Mouse (Mus musculus): ENCODE measurements around the gene Pax7. TPM values are rescaled to one million over a fixed set of nuclear protein-coding genes. Genes with fewer than 3 reads are reported as not detected.

The Pax7 gene
- polyA plus RNA-seq, 1 experiment from 2014 or later: 0.03 TPM

GRCm38 (mm10) chr4:139830581-139831387 is 2.5 kb downstream of the Pax7 start:
- H3K27ac ChIP-seq (replicated peaks): no peak overlapping the region
- H3K4me2 ChIP-seq: no peak overlapping the region
- H3K4me3 ChIP-seq (replicated peaks): no peak overlapping the region
- under 1% methylated on average over 24 of the region's 24 CpGs for WGBS (ENCODE audit: insufficient replicate concordance)
- H3K36me3 ChIP-seq (replicated peaks): no peaks in the 10 kb centered on the region
- H3K9me3 ChIP-seq (replicated peaks): no peaks in the 10 kb centered on the region
- H3K9ac ChIP-seq: no peak overlapping the region
- H3K4me1 ChIP-seq (replicated peaks): no peaks in the 10 kb centered on the region
- peaks cover 100% of the 10 kb centered on the region for H3K27me3 ChIP-seq
- no peak for ATAC-seq (ENCODE audit: insufficient read depth)

GRCm38 (mm10) chr4:139830053-139830452 is 3.3 kb downstream of the Pax7 start:
- H3K4me3 ChIP-seq (replicated peaks): no peak overlapping the region
- H3K4me2 ChIP-seq: no peak overlapping the region
- no peaks in the 10 kb centered on the region for H3K9me3 ChIP-seq (replicated peaks)
- no peaks in the 10 kb centered on the region for H3K36me3 ChIP-seq (replicated peaks)
- H3K9ac ChIP-seq: no peak overlapping the region
- 4% methylated on average over 14 of the region's 14 CpGs for WGBS (ENCODE audit: insufficient replicate concordance)
- H3K27ac ChIP-seq (replicated peaks): no peak overlapping the region
- ATAC-seq (ENCODE audit: insufficient read depth): no peak
- peaks cover 100% of the 10 kb centered on the region for H3K27me3 ChIP-seq
- H3K4me1 ChIP-seq (replicated peaks): no peaks in the 10 kb centered on the region

- 4% methylated on average over 16 of the region's 16 CpGs for WGBS (ENCODE audit: insufficient replicate concordance)
- Histone ChIP-seq H3K36me3 (replicated peaks) (no peaks in the 10 kb centered on the region), H3K4me3 (replicated peaks) (no peak overlapping the region), H3K27ac (replicated peaks) (no peak overlapping the region), H3K4me1 (replicated peaks) (no peaks in the 10 kb centered on the region), H3K4me2 (no peak overlapping the region), H3K9me3 (replicated peaks) (no peaks in the 10 kb centered on the region), H3K9ac (no peak overlapping the region), H3K27me3 (peaks cover 100% of the 10 kb centered on the region)
- no peak for ATAC-seq (ENCODE audit: insufficient read depth)
These were observed 4.3 kb downstream of the Pax7 start for GRCm38 (mm10) chr4:139828871-139829590.

GRCm38 (mm10) chr4:139828283-139828678 is 5.0 kb downstream of the Pax7 start:
- Histone ChIP-seq H3K36me3 (replicated peaks) (no peaks in the 10 kb centered on the region), H3K27me3 (peaks cover 100% of the 10 kb centered on the region), H3K9ac (no peak overlapping the region), H3K4me2 (no peak overlapping the region), H3K27ac (replicated peaks) (no peak overlapping the region), H3K4me3 (replicated peaks) (no peak overlapping the region), H3K4me1 (replicated peaks) (no peaks in the 10 kb centered on the region), H3K9me3 (replicated peaks) (no peaks in the 10 kb centered on the region)
- no peak for ATAC-seq (ENCODE audit: insufficient read depth)
- WGBS (ENCODE audit: insufficient replicate concordance): under 1% methylated on average over 37 of the region's 37 CpGs

- Histone ChIP-seq H3K4me2 (no peak overlapping the region), H3K9me3 (replicated peaks) (no peaks in the 10 kb centered on the region), H3K27ac (replicated peaks) (no peak overlapping the region), H3K27me3 (peaks cover 100% of the 10 kb centered on the region), H3K9ac (no peak overlapping the region), H3K4me3 (replicated peaks) (no peak overlapping the region), H3K4me1 (replicated peaks) (no peaks in the 10 kb centered on the region), H3K36me3 (replicated peaks) (no peaks in the 10 kb centered on the region)
- no peak for ATAC-seq (ENCODE audit: insufficient read depth)
- WGBS (ENCODE audit: insufficient replicate concordance): 2% methylated on average over 30 of the region's 30 CpGs
These were observed 5.6 kb downstream of the Pax7 start for GRCm38 (mm10) chr4:139827501-139828282.

GRCm38 (mm10) chr4:139826231-139826630 is 7.1 kb downstream of the Pax7 start:
- H3K4me2 ChIP-seq: no peak overlapping the region
- no peaks in the 10 kb centered on the region for H3K4me1 ChIP-seq (replicated peaks)
- peaks cover 100% of the 10 kb centered on the region for H3K27me3 ChIP-seq
- ATAC-seq (ENCODE audit: insufficient read depth): no peak
- WGBS (ENCODE audit: insufficient replicate concordance): 4% methylated on average over 3 of the region's 3 CpGs
- no peaks in the 10 kb centered on the region for H3K36me3 ChIP-seq (replicated peaks)
- no peak overlapping the region for H3K4me3 ChIP-seq (replicated peaks)
- no peak overlapping the region for H3K27ac ChIP-seq (replicated peaks)
- no peaks in the 10 kb centered on the region for H3K9me3 ChIP-seq (replicated peaks)
- H3K9ac ChIP-seq: no peak overlapping the region

GRCm38 (mm10) chr4:139825326-139826112 is 7.8 kb downstream of the Pax7 start:
- no peak for ATAC-seq (ENCODE audit: insufficient read depth)
- no peak overlapping the region for H3K4me2 ChIP-seq
- no peaks in the 10 kb centered on the region for H3K36me3 ChIP-seq (replicated peaks)
- H3K9ac ChIP-seq: no peak overlapping the region
- no peak overlapping the region for H3K27ac ChIP-seq (replicated peaks)
- H3K27me3 ChIP-seq: peaks cover 100% of the 10 kb centered on the region
- 5% methylated on average over 14 of the region's 14 CpGs for WGBS (ENCODE audit: insufficient replicate concordance)
- no peak overlapping the region for H3K4me3 ChIP-seq (replicated peaks)
- no peaks in the 10 kb centered on the region for H3K4me1 ChIP-seq (replicated peaks)
- no peaks in the 10 kb centered on the region for H3K9me3 ChIP-seq (replicated peaks)

GRCm38 (mm10) chr4:139824572-139825325 is 8.6 kb downstream of the Pax7 start:
- H3K27ac ChIP-seq (replicated peaks): no peak overlapping the region
- H3K36me3 ChIP-seq (replicated peaks): no peaks in the 10 kb centered on the region
- no peak overlapping the region for H3K9ac ChIP-seq
- no peak overlapping the region for H3K4me2 ChIP-seq
- no peaks in the 10 kb centered on the region for H3K4me1 ChIP-seq (replicated peaks)
- no peaks in the 10 kb centered on the region for H3K9me3 ChIP-seq (replicated peaks)
- no peak overlapping the region for H3K4me3 ChIP-seq (replicated peaks)
- ATAC-seq (ENCODE audit: insufficient read depth): no peak
- 2% methylated on average over 22 of the region's 22 CpGs for WGBS (ENCODE audit: insufficient replicate concordance)
- peaks cover 100% of the 10 kb centered on the region for H3K27me3 ChIP-seq

- Histone ChIP-seq H3K4me2 (no peak overlapping the region), H3K9me3 (replicated peaks) (no peaks in the 10 kb centered on the region), H3K4me1 (replicated peaks) (no peaks in the 10 kb centered on the region), H3K36me3 (replicated peaks) (no peaks in the 10 kb centered on the region), H3K9ac (no peak overlapping the region), H3K4me3 (replicated peaks) (no peak overlapping the region), H3K27ac (replicated peaks) (no peak overlapping the region), H3K27me3 (peaks cover 100% of the 10 kb centered on the region)
- 3% methylated on average over 32 of the region's 32 CpGs for WGBS (ENCODE audit: insufficient replicate concordance)
- no peak for ATAC-seq (ENCODE audit: insufficient read depth)
These were observed 9.4 kb downstream of the Pax7 start for GRCm38 (mm10) chr4:139823870-139824472.
